8 mouse cellular contexts compared by ENCODE assay signal in genomic region chr2:60382346-60382745, GRCm38 (mm10). TPM values are rescaled to one million over a fixed set of nuclear protein-coding genes. Genes with fewer than 3 reads are reported as not detected.
DNase-seq lines count a peak whose midpoint lies in the region; ATAC-seq and TF ChIP-seq lines count a peak whose summit lies in the region.

No protein-coding gene starts in this region.

- peak overlapping the region; percentile 74; the same call in 1 of the 2 replicates for H3K9ac ChIP-seq in heart, embryonic 13.5 days
- peak overlapping the region; percentile 57; the same call in 1 of the 2 replicates for H3K9ac ChIP-seq in ES-E14 (ENCODE audit: insufficient read depth, low read depth, low read length, poor library complexity, severe bottlenecking)
- H3K9ac ChIP-seq in hindbrain, embryonic 13.5 days, result no peak overlapping the region
- no peak overlapping the region for H3K9ac ChIP-seq in midbrain, embryonic 12.5 days (replicated peaks)

- peak overlapping the region; percentile 83 for H3K4me2 ChIP-seq in heart, embryonic 13.5 days
- no peak overlapping the region for H3K4me2 ChIP-seq in hindbrain, embryonic 13.5 days
- H3K4me2 ChIP-seq in midbrain, embryonic 12.5 days (replicated peaks), result peak overlapping the region; percentile 83

- no peaks in the 10 kb centered on the region for H3K36me3 ChIP-seq in heart, embryonic 13.5 days
- peaks cover 2% of the 10 kb centered on the region; the same call in 1 of the 2 replicates for H3K36me3 ChIP-seq in ES-E14 (ENCODE audit: control insufficient read depth, insufficient read depth, low read length, poor library complexity, severe bottlenecking)
- H3K36me3 ChIP-seq in hindbrain, embryonic 13.5 days, result no peaks in the 10 kb centered on the region
- H3K36me3 ChIP-seq in midbrain, embryonic 12.5 days, result no peaks in the 10 kb centered on the region

- WGBS in heart, embryonic 13.5 days, result 71% methylated on average over 3 of the region's 3 CpGs
- WGBS in hindbrain, embryonic 13.5 days, result 69% methylated on average over 3 of the region's 3 CpGs
- WGBS in midbrain, embryonic 12.5 days, result 68% methylated on average over 3 of the region's 3 CpGs

- H3K4me3 ChIP-seq in heart, embryonic 13.5 days, result peak overlapping the region; percentile 61
- peak overlapping the region; percentile 61 to 96 for H3K4me3 ChIP-seq in ES-E14 (ENCODE audit: insufficient read depth in 1 of 2, low read depth in 1 of 2, low read length in 2 of 2, poor library complexity in 1 of 2, severe bottlenecking in 1 of 2)
- H3K4me3 ChIP-seq in hindbrain, embryonic 13.5 days, result peak overlapping the region; percentile 59; the same call in 1 of the 2 replicates
- H3K4me3 ChIP-seq in midbrain, embryonic 12.5 days, result peak overlapping the region; percentile 52

- intact Hi-C loops in heart, postnatal 36 days (cut with DNase I), result no loop called here

- H3K27me3 ChIP-seq in heart, embryonic 13.5 days (replicated peaks), result 0 out of 2 replicates have a peak, but pooled peaks cover 3% of the 10 kb centered on the region
- peaks cover 26% of the 10 kb centered on the region for H3K27me3 ChIP-seq in hindbrain, embryonic 13.5 days
- H3K27me3 ChIP-seq in midbrain, embryonic 12.5 days, result peaks cover 32% of the 10 kb centered on the region

- no peaks in the 10 kb centered on the region for H3K9me3 ChIP-seq in heart, embryonic 13.5 days
- H3K9me3 ChIP-seq in ES-E14 (ENCODE audit: control insufficient read depth, insufficient read depth, low read depth, low read length), result no peaks in the 10 kb centered on the region
- H3K9me3 ChIP-seq in hindbrain, embryonic 13.5 days, result no peaks in the 10 kb centered on the region
- H3K9me3 ChIP-seq in midbrain, embryonic 12.5 days, result no peaks in the 10 kb centered on the region

- ATAC-seq in heart, embryonic 13.5 days (ENCODE audit: extremely low read depth, insufficient number of reproducible peaks, low FRiP score, low TSS enrichment), result no peak
- ATAC-seq in hindbrain, embryonic 13.5 days (ENCODE audit: low FRiP score), result no peak
- no peak for ATAC-seq in midbrain, embryonic 12.5 days (ENCODE audit: low FRiP score, low read depth)

- no peak overlapping the region for H3K27ac ChIP-seq in heart, embryonic 13.5 days (replicated peaks)
- no peak overlapping the region for H3K27ac ChIP-seq in ES-E14 (ENCODE audit: insufficient read depth, low read depth, low read length, poor library complexity, severe bottlenecking)
- H3K27ac ChIP-seq in hindbrain, embryonic 13.5 days, result no peak overlapping the region
- H3K27ac ChIP-seq in midbrain, embryonic 12.5 days (replicated peaks), result no peak overlapping the region

- in situ Hi-C loops in ES-E14 (cut with MboI; ENCODE audit: low sequenced_read_pairs in 2 of 2, unreplicated experiment in 2 of 2), result no loop called here

- peaks cover 11% of the 10 kb centered on the region for H3K4me1 ChIP-seq in heart, embryonic 13.5 days
- peaks cover 2 to 4% of the 10 kb centered on the region in 2 experiments for H3K4me1 ChIP-seq in ES-E14 (ENCODE audit: control insufficient read depth in 2 of 2, insufficient read depth in 2 of 2, low read length in 2 of 2, poor library complexity in 1 of 2)
- H3K4me1 ChIP-seq in hindbrain, embryonic 13.5 days (replicated peaks), result peaks cover 8% of the 10 kb centered on the region; the same call in 1 of the 2 replicates
- H3K4me1 ChIP-seq in midbrain, embryonic 12.5 days, result peaks cover 11% of the 10 kb centered on the region; the same call in 1 of the 2 replicates

- no peak for DNase-seq in heart, postnatal 36 days
- no peak for DNase-seq in ES-E14 (ENCODE audit: low read depth, low spot score)
- DNase-seq in cerebellum, postnatal 10 days, result no peak
- no peak for DNase-seq in frontal cortex, postnatal 10 days (ENCODE audit: low spot score in 2 of 2)
- no peak for DNase-seq in cerebellum, postnatal 4 days (ENCODE audit: low spot score in 2 of 2)

TF ChIP-seq in ES-E14, 5 proteins besides CTCF, POLR2A, EP300 and RAD21:
- no peak for TF ChIP-seq MAFK (IDR thresholded peaks at IDR 0.05; ENCODE audit: insufficient read depth, low read depth, low read length)
- TF ChIP-seq ZNF384 (IDR thresholded peaks at IDR 0.05; ENCODE audit: low read depth, low read length), result no peak
- no peak for TF ChIP-seq ZC3H11A (IDR thresholded peaks at IDR 0.05; ENCODE audit: borderline replicate concordance, low read depth, low read length)
- no peak for TF ChIP-seq HCFC1 (IDR thresholded peaks at IDR 0.05; ENCODE audit: borderline replicate concordance, insufficient read depth, low read length)
- TF ChIP-seq CHD2 (IDR thresholded peaks at IDR 0.05; ENCODE audit: low read depth, low read length), result no peak

RNA-seq across cellular contexts. Expression of gene Ly75, which starts 0.8 kb away (rescaled TPM):
- 1.3 TPM in 2 replicates for polyA plus RNA-seq in heart, embryonic 13.5 days (2015; fragmentation: Nextera tagmentation; extraction: Ambion mirVana)
- under 1 TPM; 0.54 to 0.69 TPM for total RNA-seq in heart, postnatal 36 days (2021)
- 20.1 and 50.1 TPM in 2 replicates for total RNA-seq in ES-E14 (2012; rRNA removed)
- polyA plus RNA-seq in hindbrain, embryonic 13.5 days (2015; fragmentation: Nextera tagmentation; extraction: Ambion mirVana), result 0.91 and 1.2 TPM in 2 replicates
- polyA plus RNA-seq in midbrain, embryonic 12.5 days (2016; fragmentation: Nextera tagmentation; extraction: Ambion mirVana), result 1.4 TPM in 2 replicates

Comparison
In these comparisons a context has a peak if more than half of its experiments do, and no peak if none do; other contexts are left out.
1. H3K9ac ChIP-seq: peak in heart, embryonic 13.5 days (single experiment) and ES-E14 (single experiment); none in hindbrain, embryonic 13.5 days (single experiment) and midbrain, embryonic 12.5 days (single experiment).
2. Peak in every context shown above with its lines, with median percentiles within 50 percentile points of each other: H3K4me3 ChIP-seq.